Mouse (Mus musculus): ENCODE measurements around the gene Kif9. TPM values are rescaled to one million over a fixed set of nuclear protein-coding genes. Genes with fewer than 3 reads are reported as not detected.

Kif9 gene
- polyA plus RNA-seq, 1 experiment: 1.6 TPM

DNA sequence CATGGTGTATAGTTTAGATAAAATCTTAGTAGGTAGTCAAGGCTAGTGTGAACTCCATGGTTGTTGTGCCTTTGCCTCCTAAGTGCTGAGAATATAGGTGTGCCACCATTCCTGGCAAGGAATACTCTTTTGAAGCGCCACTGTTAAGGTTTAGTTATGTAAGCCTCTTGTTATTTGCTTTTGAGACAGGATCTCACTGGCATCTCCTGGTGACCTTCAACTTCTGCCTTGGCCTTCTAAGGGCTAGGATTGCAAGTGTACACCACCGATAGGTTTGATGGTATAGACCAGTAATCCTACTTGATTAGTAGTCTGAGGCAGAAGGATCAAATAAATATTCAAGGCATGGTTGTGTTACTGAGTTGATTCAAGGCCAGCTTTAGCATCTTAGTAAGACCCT lies 59.9 kb downstream of the Kif9 start:
- no peaks in the 10 kb centered on the region; the same call in 1 of the 2 replicates for H3K4me1 ChIP-seq (ENCODE audit: control insufficient read depth, insufficient read depth, low read length)
- H3K4me3 ChIP-seq (ENCODE audit: insufficient read depth, low read length): no peak overlapping the region
- no peak for TF ChIP-seq POLR2A (IDR thresholded peaks at IDR 0.05; ENCODE audit: low read depth, low read length)
- TF ChIP-seq CTCF (IDR thresholded peaks at IDR 0.05; ENCODE audit: borderline replicate concordance, insufficient read depth, low read length): no peak
- H3K27ac ChIP-seq (ENCODE audit: insufficient read depth, low read length): no peak overlapping the region

DNA sequence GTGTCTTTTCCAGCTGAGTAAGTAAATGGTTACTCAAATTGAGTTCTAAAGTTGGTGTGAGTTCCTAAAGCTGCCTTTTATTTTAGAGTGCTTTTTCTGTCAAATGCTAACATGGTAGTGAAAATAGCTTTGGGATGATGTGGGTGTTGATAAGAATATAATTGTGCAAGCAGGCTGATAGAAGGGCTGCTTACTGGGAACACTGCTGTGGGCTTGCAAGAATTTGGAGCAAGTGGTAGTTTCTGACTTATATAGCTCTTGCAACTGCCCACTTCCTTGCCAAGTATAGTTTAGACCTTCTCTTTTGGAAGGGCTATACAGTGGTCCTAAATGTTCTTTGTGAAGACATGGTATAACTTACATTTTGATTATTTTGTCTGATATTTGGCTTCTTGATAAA lies 61.8 kb downstream of the Kif9 start:
- Histone ChIP-seq H3K27ac (ENCODE audit: insufficient read depth, low read length) (no peak overlapping the region), H3K4me3 (ENCODE audit: insufficient read depth, low read length) (no peak overlapping the region), H3K4me1 (ENCODE audit: control insufficient read depth, insufficient read depth, low read length) (no peaks in the 10 kb centered on the region; the same call in 1 of the 2 replicates)
- no peak for TF ChIP-seq CTCF (IDR thresholded peaks at IDR 0.05; ENCODE audit: borderline replicate concordance, insufficient read depth, low read length)
- no peak for TF ChIP-seq POLR2A (IDR thresholded peaks at IDR 0.05; ENCODE audit: low read depth, low read length)

DNA sequence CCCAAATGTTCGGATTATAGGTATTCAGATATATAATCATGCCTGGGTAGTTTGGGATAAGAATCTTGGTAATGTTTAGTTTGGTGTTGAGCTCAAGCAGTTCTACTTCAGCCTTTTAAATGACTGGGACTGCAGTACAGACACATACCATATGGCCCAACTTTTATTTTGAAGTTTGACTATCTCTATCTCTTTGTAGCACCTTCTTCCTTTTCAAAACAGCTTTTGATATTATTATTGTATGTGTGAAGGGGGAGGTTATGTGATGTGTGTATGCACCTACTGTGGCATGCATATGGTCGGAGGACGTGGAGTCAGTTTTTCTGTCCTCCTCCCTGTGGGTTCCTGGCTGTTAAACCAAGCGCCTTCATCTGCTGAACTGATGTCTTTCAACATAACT lies 65.2 kb downstream of the Kif9 start:
- Histone ChIP-seq H3K4me3 (ENCODE audit: insufficient read depth, low read length) (no peak overlapping the region), H3K27ac (ENCODE audit: insufficient read depth, low read length) (no peak overlapping the region)
- TF ChIP-seq POLR2A (IDR thresholded peaks at IDR 0.05; ENCODE audit: low read depth, low read length): no peak
- TF ChIP-seq CTCF (IDR thresholded peaks at IDR 0.05; ENCODE audit: borderline replicate concordance, insufficient read depth, low read length): no peak

DNA sequence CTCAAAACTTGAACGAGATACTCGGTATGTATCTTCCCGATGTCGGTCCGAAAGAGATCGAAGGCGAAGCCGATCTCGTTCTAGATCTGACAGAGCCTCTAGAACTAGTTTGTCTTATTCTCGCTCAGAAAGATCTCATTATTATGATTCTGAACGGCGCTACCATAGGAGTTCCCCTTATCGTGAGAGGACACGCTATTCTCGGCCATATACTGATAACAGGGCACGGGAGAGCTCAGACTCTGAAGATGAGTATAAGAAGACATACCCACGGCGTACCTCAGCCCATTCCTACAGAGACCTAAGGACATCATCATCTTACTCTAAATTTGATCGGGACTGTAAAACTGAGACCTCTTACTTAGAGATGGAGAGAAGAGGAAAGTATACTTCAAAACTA lies 71.5 kb downstream of the Kif9 start:
- TF ChIP-seq POLR2A (IDR thresholded peaks at IDR 0.05; ENCODE audit: low read depth, low read length): no peak
- TF ChIP-seq CTCF (IDR thresholded peaks at IDR 0.05; ENCODE audit: borderline replicate concordance, insufficient read depth, low read length): no peak
- no peaks in the 10 kb centered on the region for H3K4me1 ChIP-seq (ENCODE audit: control insufficient read depth, insufficient read depth, low read length)
- H3K4me3 ChIP-seq (ENCODE audit: insufficient read depth, low read length): no peak overlapping the region
- no peak overlapping the region for H3K27ac ChIP-seq (ENCODE audit: insufficient read depth, low read length)

More for the DNA sequence above, 65.2 kb downstream of the Kif9 start:
- H3K4me1 ChIP-seq (ENCODE audit: control insufficient read depth, insufficient read depth, low read length): no peaks in the 10 kb centered on the region

DNA sequence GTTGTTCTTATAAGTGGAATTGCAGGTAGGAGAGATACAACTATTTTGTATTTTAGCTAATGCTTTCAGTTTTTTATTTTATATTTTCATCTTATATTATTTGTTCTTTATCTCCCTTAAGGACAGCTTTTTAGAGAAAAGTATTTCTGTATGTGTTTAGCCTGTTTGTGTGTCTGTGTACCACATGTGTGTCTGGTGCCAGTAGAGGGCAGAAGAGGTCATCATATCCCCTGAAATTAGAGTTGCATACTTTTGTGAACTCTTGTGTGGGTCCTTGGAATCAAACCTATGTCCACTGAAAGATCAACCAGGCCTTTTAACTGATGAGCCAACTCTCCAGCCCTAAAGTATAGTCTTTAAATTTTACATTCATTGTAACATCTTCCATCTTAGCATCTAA lies 91.6 kb downstream of the Kif9 start:
- TF ChIP-seq POLR2A (IDR thresholded peaks at IDR 0.05; ENCODE audit: low read depth, low read length) (no peak), CTCF (IDR thresholded peaks at IDR 0.05; ENCODE audit: borderline replicate concordance, insufficient read depth, low read length) (no peak)
- Histone ChIP-seq H3K4me3 (ENCODE audit: insufficient read depth, low read length) (no peak overlapping the region), H3K4me1 (ENCODE audit: control insufficient read depth, insufficient read depth, low read length) (no peaks in the 10 kb centered on the region), H3K27ac (ENCODE audit: insufficient read depth, low read length) (no peak overlapping the region)

Other genes with a start within 250 kb of the Kif9 start
- 0.18 and 1.3 TPM in 2 replicates for gene Cspg5, start 233.2 kb upstream of the Kif9 start, polyA plus RNA-seq (2011; ENCODE audit: insufficient read length, low read depth, missing spikeins)
- 9.2 and 9.7 TPM in 2 replicates for gene Elp6, start 171.8 kb upstream of the Kif9 start, polyA plus RNA-seq (2011; ENCODE audit: insufficient read length, low read depth, missing spikeins)
- gene Scap, start 143.7 kb upstream of the Kif9 start, polyA plus RNA-seq (2011; ENCODE audit: insufficient read length, low read depth, missing spikeins): 41.2 and 55.2 TPM in 2 replicates
- 37.4 and 45.3 TPM in 2 replicates for gene Ptpn23, start 68.7 kb upstream of the Kif9 start, polyA plus RNA-seq (2011; ENCODE audit: insufficient read length, low read depth, missing spikeins)
- gene Ngp, start 57.2 kb upstream of the Kif9 start, polyA plus RNA-seq (2011; ENCODE audit: insufficient read length, low read depth, missing spikeins): not detected in 2 replicates
- 10.6 and 11.4 TPM in 2 replicates for gene Klhl18, start 264 bp upstream of the Kif9 start, polyA plus RNA-seq (2011; ENCODE audit: insufficient read length, low read depth, missing spikeins)
- gene Setd2, start 55.6 kb downstream of the Kif9 start, polyA plus RNA-seq (2011; ENCODE audit: insufficient read length, low read depth, missing spikeins): 61.3 and 65.7 TPM in 2 replicates
- gene Nradd, start 147.5 kb downstream of the Kif9 start, polyA plus RNA-seq (2011; ENCODE audit: insufficient read length, low read depth, missing spikeins): 107 and 109 TPM in 2 replicates
- gene Nbeal2, start 177.2 kb downstream of the Kif9 start, polyA plus RNA-seq (2011; ENCODE audit: insufficient read length, low read depth, missing spikeins): 1.8 TPM in 2 replicates
- 34.4 and 43.2 TPM in 2 replicates for gene Ccdc12, start 179.5 kb downstream of the Kif9 start, polyA plus RNA-seq (2011; ENCODE audit: insufficient read length, low read depth, missing spikeins)